Mouse (Mus musculus): ENCODE data around the gene Abhd15.
"Not testable (repeated sequence)": the region's sequence is repeated elsewhere in the genome, so short reads cannot be mapped to it uniquely, and the experiment has no call there.

Abhd15 gene

DNA sequence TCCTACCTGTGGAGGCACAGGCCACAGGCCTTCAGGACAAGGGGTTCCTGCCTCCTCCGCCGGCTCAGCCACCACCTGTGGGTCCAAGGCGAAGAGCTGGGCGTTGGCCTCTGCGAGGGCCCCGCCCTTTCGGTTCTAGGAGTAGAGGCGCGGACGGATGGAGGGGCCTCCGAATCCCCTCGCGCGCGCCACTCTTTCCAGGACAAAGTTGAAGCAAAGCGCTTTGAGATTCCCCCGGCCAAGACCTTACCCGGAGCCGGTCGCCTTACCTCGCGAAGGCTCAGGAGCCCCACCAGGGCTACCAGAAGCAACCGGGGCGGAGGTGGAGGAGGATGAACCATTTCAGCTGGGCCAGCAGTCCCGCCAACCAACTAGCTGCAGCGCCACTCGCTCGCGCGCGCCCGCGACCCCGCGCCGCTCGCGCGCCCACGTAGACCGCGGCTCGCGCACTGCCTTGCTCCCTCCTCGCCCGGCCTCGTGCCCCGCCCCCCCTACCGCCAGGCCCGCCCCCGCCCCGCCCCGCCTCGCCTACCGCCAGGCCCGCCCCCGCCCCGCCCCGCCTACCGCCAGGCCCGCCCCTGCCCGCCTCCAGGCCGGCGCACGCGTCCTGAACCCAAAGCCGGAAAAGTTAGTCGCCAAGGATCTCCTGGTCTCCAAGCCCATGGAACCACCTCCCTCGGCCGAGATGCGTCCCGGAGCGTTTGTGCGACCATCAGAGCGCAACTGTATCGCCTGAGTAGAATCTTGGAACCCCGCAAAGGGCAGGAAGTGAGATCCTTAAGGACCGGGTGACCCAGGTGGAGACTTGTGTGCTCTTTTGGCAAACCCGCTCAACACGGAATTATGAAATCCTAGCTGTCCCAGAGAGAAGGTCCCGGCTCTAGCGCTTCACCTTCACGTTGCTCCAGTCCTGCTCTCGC is 1.8 kb upstream of the Abhd15 start:
- DNase-seq (ENCODE audit: low read depth), result peak; percentile 93

GRCm38 (mm10) chr11:77513811-77514170 is 1.1 kb upstream of the Abhd15 start:
- no peak for DNase-seq (ENCODE audit: low read depth)

DNA sequence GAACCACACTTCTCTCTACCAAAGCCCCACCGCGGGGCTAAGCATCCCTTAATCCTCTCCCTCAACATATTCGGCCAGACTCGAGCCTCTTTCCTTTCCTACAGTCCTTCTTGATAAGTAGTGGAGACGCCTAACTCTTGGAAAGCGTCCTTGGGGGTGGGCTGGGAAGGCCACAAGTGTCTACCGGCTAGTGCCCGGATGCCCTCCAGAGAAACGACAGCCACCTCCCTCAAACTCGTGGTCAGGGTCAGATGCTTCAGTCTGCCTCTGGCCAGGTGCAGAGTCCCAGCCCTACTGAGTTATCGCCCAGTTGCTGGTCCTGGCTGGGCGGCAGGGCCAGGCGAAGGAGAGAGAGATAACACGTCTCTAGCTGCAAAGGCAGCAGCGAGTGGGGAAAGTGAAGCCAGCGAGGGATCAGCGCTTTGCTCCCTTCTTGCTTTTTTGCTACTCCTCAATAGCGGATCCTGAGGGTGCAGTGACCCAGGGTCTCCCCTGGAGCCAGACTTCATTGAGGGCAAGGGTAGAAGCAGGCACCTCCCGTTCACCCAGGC is 565 bp upstream of the Abhd15 start:
- peak; percentile 60 for DNase-seq (ENCODE audit: low read depth)

GRCm38 (mm10) chr11:77515637-77516552 is 974 bp downstream of the Abhd15 start, which contains the start of gene Trp53i13:
Gene Trp53i13 (minus strand): TSS chr11:77515980.
- DNase-seq (ENCODE audit: low read depth), result peak; percentile 47

DNA sequence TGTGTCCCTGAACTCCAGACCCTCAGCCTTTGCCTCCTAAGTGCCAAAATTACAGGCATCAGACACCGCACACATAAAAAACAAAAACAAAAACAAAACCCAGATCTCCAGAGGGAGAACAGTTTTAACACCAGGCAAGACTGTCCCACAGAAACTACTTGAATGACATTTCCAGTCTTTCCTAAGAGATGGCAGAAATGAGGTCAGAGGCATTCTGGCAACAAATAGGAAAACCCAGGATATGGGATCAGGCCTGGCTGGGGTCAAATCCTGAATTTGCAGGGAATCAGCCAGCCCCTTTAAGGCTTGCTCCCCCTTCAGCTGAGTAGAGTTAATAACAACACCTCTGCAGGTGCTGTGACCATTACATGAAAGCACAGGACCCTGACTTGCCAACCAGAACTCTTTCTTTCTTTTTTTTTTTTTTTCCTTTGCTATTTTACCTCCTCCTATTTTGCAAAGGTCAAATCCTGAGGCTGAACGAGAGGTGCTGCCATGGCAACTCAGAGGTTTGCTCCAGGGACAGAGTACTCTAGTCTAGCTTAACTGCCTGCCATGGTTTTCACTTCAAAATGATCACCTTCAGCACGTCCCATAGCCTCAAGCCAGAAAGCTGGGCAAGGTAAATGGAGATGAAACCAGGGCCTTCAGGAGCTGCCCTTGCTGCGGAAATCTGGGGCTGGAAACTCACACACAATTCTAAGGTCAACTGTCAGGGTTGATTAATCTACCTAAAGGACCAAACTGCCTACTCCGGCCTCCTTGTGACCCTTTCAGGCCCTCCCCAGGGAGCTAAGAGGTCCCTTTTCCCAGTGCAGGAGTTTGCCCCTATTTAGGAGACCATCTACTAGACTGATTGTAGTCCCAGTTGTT is 1.9 kb downstream of the Abhd15 start:
- no peak for DNase-seq (ENCODE audit: low read depth)

DNA sequence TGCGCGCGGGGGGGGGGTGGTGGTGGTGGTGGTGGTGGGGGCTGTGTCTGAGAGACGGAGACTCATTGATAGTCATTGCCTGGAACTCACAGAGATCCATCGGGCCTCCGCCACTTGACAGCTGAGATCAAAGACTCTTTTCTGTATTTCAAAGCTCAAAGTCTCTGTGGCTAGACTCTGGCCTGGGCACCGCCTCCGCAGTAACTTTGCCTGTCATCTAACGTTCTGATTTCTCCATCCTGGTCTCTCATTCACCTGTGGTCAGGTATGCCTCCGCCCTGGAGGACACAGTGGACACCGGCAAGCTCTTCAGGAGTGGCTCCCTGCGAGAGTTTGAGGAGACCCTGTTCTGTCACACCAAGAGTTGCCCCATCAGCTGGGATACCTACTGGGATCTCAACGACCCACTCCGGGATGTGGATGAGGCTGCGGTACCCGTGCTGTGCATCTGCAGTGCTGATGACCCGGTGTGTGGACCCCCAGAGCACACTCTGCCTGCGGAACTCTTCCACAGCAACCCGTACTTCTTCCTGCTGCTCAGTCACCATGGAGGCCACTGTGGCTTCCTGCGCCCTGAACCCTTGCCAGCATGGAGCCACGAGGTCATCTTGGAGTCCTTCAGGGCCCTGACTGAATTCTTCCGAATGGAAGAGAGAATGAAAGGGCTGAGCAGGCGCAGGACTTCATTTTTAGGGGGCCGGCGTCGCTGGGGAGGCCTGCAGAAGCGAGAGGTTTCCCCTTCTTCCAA is 3.3 kb downstream of the Abhd15 start:
- DNase-seq (ENCODE audit: low read depth), result peak; percentile 62

DNA sequence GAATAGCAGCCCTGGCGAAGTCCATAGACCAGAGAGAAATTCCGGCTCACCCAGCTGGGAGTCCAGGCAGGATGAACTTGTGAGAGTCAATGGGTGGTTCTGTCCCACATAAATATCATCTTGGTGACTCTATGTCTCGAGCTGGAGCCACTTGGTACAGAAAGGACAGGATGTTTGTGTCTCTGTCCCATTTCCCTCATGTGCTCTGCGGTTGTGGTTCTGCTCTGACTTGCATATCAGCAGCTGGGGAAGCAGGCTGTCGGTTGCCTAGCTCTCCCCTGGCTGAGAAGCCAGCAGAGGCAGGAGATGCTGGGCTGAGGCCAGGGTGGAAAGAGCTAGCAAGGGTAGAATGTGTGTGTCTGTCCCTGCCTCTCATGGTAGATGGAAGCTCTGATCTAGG is 4.1 kb downstream of the Abhd15 start, which contains the start of gene Gm10392:
Gene Gm10392, minus strand, starts transcription at position 156 of the 400 bp plus-strand sequence.
- peak; percentile 85 for DNase-seq (ENCODE audit: low read depth)

DNA sequence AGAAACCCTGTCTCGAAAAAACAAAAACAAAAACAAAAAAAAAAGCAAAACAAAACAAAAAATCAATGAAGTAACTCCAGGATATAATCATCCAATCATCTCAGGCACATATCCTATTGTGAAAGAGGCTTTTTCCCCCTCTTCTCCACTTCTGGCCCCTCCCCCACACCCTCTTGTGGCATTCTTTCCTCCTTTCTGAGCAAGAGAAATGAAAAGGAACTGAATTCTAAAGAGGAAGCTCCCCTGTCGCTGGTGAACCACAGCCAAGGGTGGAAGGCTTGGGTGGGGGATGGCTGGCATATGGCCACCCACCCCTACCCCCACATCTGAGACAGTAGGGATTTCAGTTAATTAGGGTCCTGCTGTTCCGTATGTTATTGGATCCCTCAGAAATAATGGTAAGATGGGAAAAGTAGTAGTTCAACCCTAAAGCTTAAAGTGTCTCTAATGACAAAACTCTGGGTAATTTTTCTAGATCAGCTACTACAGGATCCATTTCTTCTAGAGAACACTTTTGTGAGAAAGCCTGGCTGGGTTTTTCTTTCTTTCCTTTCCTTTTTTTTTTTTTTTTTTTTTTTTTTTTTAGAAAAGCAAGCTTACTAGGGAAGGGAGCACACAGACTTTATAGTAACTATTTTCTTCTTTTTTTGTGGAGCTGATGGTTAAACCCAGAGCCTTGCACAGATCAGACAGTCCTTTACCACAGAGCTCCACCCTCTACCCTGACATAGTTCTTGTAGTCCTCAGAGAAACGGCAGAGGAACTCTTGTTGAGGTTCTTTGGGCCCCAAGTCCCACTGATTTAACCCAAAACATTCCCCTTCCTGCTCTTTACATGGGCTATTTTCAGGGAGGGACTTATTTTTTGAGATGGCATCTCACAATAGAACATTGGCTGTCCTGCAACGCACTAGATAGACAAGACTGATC is 5.9 kb downstream of the Abhd15 start:
- peak; percentile 51 for DNase-seq (ENCODE audit: low read depth)

- DNase-seq (ENCODE audit: low read depth), result peak; percentile 25
Measured at GRCm38 (mm10) chr11:77525804-77526486, 11.0 kb downstream of the Abhd15 start.

GRCm38 (mm10) chr11:77528420-77528819 is 13.5 kb downstream of the Abhd15 start:
- DNase-seq (ENCODE audit: low read depth), result not testable (repeated sequence)

GRCm38 (mm10) chr11:77529644-77530043 is 14.7 kb downstream of the Abhd15 start:
- DNase-seq (ENCODE audit: low read depth), result no peak

DNA sequence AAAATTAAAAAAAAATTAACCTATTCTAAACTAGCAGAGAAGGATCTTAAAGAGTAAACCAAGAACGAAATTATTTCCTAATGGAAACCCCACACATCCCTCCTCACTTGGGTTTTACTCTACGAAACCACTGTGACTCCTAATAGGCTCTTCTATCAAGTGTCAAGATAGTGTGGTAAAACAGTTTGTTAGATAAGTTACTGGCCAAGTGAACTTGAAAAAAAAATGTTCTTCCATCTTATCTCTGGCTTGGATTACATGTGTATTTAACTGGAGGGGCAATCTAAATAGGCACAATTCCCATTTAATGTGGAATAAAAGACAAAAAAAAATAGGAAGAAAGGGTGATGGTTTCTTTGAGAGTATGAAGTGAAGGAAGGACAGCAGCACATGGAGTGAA is 15.9 kb downstream of the Abhd15 start:
- no peak for DNase-seq (ENCODE audit: low read depth)

DNA sequence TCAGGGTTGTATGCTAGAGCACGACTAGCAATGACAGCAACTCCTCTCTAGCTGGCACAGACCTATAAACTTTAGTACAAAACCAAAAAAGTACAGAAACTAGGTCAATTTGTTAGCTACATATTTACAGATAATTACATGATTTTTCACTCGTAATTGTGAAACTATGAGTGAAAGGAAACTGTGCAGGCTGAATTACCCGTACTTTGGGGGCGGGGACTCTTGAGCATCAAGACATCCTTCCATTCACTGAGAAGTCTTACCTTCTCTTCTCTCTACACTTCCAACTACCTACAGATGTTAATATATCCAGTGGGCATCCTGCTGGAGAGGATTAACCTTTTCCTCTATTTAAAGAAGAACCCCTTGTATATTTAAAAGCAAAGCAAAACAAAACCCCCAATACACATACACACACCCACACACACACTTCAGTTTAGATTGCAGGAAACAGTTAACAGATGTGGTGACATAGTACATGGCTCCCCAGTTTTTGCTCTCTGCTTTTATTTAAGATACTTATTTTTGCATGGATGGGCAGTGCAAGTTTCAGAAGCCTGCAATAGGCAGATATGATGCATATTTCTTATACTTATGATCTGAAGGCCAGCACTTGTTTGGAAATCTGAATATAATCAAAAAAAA is 17.4 kb downstream of the Abhd15 start:
- no peak for DNase-seq (ENCODE audit: low read depth)

DNA sequence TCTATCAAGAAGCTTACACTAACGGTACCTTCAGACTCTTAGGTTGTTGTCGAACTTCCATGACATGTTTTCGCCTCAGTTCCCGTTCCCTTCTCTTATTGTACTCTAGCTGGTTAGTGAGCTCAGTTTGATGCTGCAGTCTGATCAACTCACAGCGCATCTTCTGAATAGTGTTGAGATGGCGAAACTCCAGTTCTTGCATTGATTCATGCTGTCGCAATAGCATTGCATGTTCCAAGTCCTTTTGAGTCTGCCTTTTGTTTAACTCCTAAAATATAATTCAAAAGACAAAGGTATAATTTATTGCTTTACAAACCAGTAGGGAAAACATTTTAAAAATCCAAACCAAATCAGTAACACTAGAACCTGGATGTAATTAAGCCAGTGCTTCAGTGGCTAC is 30.3 kb downstream of the Abhd15 start:
- DNase-seq (ENCODE audit: low read depth), result no peak

GRCm38 (mm10) chr11:77585201-77585600 is 70.3 kb downstream of the Abhd15 start:
- no peak for DNase-seq (ENCODE audit: low read depth)
